Mouse (Mus musculus): Measurements from ENCODE around the gene Accsl.

- no peak for TF ChIP-seq CTCF (IDR thresholded peaks at IDR 0.05; ENCODE audit: low read depth, low read length)
- TF ChIP-seq EP300 (IDR thresholded peaks at IDR 0.05; ENCODE audit: insufficient read depth, low read depth, low read length): no peak
Observed at GRCm38 (mm10) chr2:93888366-93888765, 19.4 kb upstream of the Accsl start.

Data from ES-Bruce4 (cell line).